Mouse (Mus musculus): ENCODE measurements around the gene Map3k13. TPM values are rescaled to one million over a fixed set of nuclear protein-coding genes. Genes with fewer than 3 reads are reported as not detected.
A peak's percentile ranks its signal among the peaks of the same experiment; 100 is the strongest.
"Not testable (repeated sequence)": the region's sequence is repeated elsewhere in the genome, so short reads cannot be mapped to it uniquely, and the experiment has no call there.

Map3k13 gene
- polyA plus RNA-seq, 1 experiment from 2014 or later, result 0.65 TPM

DNA sequence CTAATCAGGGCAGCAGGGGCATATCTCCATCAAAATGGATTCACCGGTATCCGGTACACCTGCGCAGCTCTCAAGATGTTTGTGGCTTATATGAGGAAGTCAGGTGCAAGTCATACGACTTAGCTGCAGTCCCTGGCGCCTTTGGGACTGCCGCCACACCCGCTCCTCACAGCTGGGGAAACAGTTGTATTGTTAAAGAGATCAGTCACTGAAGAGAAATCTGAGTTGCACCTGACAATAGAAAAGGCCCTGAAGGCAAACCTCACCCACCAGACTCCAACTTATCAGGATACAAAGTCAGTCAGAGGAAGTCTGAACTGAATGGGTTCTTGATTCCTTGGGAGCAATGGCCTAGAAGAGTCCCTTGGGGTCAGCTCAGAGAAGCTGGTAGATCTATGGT, 13.6 kb downstream of the Map3k13 start:
- H3K9ac ChIP-seq; H3K4me3 ChIP-seq (replicated peaks); ATAC-seq (ENCODE audit: insufficient number of reproducible peaks, low FRiP score, low TSS enrichment, low read depth); H3K4me1 ChIP-seq; H3K36me3 ChIP-seq; H3K27ac ChIP-seq (replicated peaks); H3K27me3 ChIP-seq; H3K9me3 ChIP-seq (replicated peaks); H3K4me2 ChIP-seq (replicated peaks): not testable (repeated sequence)
- WGBS, result 78% methylated on average over 7 of the region's 7 CpGs

DNA sequence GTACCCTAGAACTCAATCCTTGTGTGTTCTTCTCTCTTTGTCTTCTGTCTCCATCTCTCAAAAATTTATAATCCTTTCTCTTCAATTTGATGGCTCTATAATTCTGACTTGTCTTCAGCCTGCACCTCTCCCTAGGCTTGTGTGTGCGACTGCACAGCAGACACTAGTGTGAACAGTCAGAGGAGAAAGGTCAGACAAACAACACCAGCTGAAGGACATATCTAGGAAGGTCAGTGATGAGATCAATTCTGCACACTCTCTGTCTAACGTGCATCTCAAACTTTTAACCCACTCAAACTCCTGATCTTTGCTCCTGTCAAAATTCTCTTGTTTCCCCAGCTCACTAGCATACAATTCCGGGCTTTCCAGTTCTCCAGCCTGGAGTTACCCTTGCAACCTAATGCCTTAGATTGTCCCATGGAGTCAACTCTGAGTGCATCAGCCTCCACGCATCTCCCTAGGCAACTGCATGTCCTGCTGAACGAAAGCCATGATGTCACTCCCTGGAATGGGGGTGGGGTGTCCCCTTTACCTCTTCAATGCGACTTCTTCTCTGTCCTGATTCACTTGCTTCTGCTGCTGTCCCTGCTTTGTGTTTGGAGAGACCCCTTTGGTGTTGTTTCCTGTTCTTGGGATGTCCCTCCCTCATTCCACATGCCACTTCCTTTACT, 19.2 kb downstream of the Map3k13 start:
- Histone ChIP-seq H3K4me1 (no peaks in the 10 kb centered on the region), H3K27ac (replicated peaks) (no peak overlapping the region), H3K9me3 (replicated peaks) (no peaks in the 10 kb centered on the region), H3K4me3 (replicated peaks) (no peak overlapping the region), H3K36me3 (0 out of 2 replicates have a peak, but pooled peaks cover 4% of the 10 kb centered on the region), H3K9ac (no peak overlapping the region), H3K4me2 (replicated peaks) (no peak overlapping the region), H3K27me3 (no peaks in the 10 kb centered on the region)
- 59% methylated on average over 6 of the region's 6 CpGs for WGBS
- no peak for ATAC-seq (ENCODE audit: insufficient number of reproducible peaks, low FRiP score, low TSS enrichment, low read depth)

DNA sequence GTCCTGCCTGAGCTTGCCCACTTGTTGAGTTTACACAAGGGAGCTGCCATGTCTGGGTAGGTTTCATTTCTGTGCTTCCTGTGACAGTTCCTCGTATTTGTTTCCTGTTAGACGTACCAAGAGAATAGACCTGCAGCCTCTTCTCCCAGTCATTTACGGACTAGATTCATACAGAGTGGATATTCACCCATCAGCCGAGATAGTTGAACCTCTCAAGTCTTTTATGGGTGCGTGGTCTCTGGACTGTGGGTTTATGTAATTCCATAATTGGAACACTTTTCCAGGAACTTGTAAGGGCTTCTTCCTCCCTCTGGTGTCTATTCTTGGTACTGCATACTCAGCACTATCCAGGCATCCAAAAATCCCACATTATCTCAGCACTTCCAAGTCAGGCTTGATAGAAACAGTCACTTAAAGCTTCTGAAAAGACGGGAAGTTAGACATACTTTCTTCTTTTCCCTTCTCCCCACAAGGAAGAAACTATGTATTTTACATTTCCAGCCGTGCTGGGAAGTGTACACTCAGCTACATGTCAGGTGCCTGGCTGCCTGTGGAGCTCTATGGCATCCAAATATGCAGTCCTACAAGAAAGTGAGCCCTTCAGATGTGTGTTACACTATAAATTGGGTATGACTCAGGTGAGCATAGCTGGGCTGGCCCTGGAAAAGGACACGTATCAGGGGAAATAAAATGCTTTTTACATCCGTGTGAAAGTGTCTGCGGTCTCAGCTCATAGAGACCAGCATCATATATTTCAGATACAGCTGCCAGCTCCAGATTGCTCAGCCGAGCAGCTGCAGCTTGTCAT, 20.9 kb downstream of the Map3k13 start:
- ATAC-seq (ENCODE audit: insufficient number of reproducible peaks, low FRiP score, low TSS enrichment, low read depth), result no peak

DNA sequence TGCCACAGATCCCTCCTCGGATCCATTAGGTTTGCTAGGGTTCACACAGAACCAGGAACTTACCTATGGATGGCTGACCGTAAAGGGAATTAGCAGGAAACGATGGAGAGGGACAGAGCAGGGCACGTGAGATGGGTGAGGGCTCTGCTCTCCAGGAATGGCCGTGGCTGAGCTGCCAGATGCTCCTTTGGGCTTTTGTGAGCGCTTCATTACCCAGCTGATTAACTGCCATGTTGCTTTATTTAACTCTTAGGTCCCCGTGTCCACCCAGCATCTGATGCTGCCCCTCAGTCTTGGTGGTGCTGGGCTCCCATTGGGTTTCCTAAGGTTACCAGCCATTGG, 21.5 kb downstream of the Map3k13 start:
- ATAC-seq (ENCODE audit: insufficient number of reproducible peaks, low FRiP score, low TSS enrichment, low read depth), result no peak
- no peaks in the 10 kb centered on the region for H3K9me3 ChIP-seq (replicated peaks)
- 59% methylated on average over 7 of the region's 7 CpGs for WGBS

More for the DNA sequence above, 20.9 kb downstream of the Map3k13 start:
- Histone ChIP-seq H3K4me1 (no peaks in the 10 kb centered on the region), H3K4me2 (replicated peaks) (peak overlapping the region; percentile 11; the same call in 1 of the 2 replicates), H3K9ac (no peak overlapping the region), H3K9me3 (replicated peaks) (no peaks in the 10 kb centered on the region), H3K36me3 (no peaks in the 10 kb centered on the region), H3K27ac (replicated peaks) (no peak overlapping the region), H3K27me3 (no peaks in the 10 kb centered on the region), H3K4me3 (replicated peaks) (0 out of 2 replicates have a peak overlapping the region, but pooled peaks have one; percentile 6)
- WGBS, result 60% methylated on average over 11 of the region's 11 CpGs

DNA sequence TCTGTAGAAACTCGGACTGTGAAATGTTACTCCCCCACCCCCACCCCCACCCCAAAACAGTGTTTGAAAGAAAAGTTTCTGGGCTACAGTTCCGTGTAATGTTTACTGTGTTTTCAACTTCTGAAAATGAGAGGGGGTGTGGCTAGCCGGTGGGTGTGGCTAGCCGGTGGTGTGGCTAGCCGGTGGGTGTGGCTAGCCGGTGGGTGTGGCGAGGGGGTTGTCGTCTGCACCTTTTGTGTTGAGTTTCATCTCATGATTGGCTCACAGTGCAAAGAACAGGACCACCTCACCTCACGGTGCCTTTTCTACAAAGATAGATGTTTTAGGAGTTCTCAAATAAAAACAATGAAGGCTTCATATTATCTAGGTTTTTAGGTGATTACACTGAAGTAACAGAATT, 24.0 kb downstream of the Map3k13 start:
- WGBS, result 34% methylated on average over 9 of the region's 9 CpGs
- Histone ChIP-seq H3K9ac (no peak overlapping the region), H3K9me3 (replicated peaks) (no peaks in the 10 kb centered on the region), H3K4me1 (no peaks in the 10 kb centered on the region), H3K4me2 (replicated peaks) (no peak overlapping the region), H3K36me3 (no peaks in the 10 kb centered on the region), H3K4me3 (replicated peaks) (no peak overlapping the region), H3K27ac (replicated peaks) (no peak overlapping the region), H3K27me3 (no peaks in the 10 kb centered on the region)
- ATAC-seq (ENCODE audit: insufficient number of reproducible peaks, low FRiP score, low TSS enrichment, low read depth), result no peak

More for the DNA sequence above, 21.5 kb downstream of the Map3k13 start:
- H3K4me3 ChIP-seq (replicated peaks), result no peak overlapping the region
- H3K27ac ChIP-seq (replicated peaks), result no peak overlapping the region
- no peak overlapping the region for H3K9ac ChIP-seq
- no peak overlapping the region for H3K4me2 ChIP-seq (replicated peaks)
- H3K27me3 ChIP-seq, result no peaks in the 10 kb centered on the region
- H3K4me1 ChIP-seq, result no peaks in the 10 kb centered on the region
- no peaks in the 10 kb centered on the region for H3K36me3 ChIP-seq

DNA sequence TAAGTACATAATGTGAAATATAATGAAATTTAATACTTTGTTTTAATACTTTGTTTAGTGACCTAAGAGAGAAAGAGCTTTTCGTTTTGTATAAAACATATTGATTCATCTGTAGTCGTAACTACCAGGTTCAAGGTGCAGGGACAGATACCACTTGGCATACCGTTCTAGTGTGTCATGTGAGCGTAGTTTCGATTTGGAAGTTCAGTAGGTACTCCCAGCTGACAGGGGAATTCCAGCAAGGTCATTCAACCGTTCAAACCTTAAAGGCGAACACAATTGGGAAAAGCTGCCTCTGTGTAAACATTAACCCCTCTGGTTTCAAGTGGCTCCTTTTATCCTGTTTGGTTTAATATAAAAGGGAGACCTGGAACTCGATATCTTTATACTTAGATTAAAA, 24.5 kb downstream of the Map3k13 start:
- no peak for ATAC-seq (ENCODE audit: insufficient number of reproducible peaks, low FRiP score, low TSS enrichment, low read depth)
- H3K4me3 ChIP-seq (replicated peaks), result no peak overlapping the region

DNA sequence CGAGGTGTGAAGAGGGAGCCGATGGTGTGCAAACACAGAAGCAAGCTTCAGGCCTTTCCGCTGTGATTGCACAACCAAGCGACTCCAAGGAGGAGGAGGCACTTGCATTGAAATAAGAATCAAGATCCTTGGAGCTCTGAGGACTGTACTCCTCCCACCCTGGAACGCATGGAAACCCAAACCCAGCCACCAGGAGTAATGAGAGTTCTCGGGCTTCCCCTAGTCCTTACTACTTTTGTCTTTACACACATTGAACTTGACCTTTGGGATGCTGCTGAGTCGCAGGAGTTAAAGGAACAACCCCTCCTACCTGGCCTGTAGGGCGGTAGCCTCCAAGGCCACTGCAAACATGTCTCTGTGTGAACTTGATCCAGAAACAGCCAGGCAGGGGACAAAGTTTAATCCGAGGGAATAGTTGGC, 31.5 kb downstream of the Map3k13 start:
- no peak for ATAC-seq (ENCODE audit: insufficient number of reproducible peaks, low FRiP score, low TSS enrichment, low read depth)
- H3K4me3 ChIP-seq (replicated peaks), result no peak overlapping the region
- no peak overlapping the region for H3K27ac ChIP-seq (replicated peaks)
- H3K9me3 ChIP-seq (replicated peaks), result no peaks in the 10 kb centered on the region
- H3K27me3 ChIP-seq, result no peaks in the 10 kb centered on the region
- 62% methylated on average over 9 of the region's 9 CpGs for WGBS
- no peaks in the 10 kb centered on the region for H3K4me1 ChIP-seq
- H3K9ac ChIP-seq, result no peak overlapping the region
- H3K36me3 ChIP-seq, result no peaks in the 10 kb centered on the region
- H3K4me2 ChIP-seq (replicated peaks), result no peak overlapping the region

More for the DNA sequence above, 24.5 kb downstream of the Map3k13 start:
- Histone ChIP-seq H3K27me3 (no peaks in the 10 kb centered on the region), H3K36me3 (no peaks in the 10 kb centered on the region), H3K9me3 (replicated peaks) (no peaks in the 10 kb centered on the region), H3K27ac (replicated peaks) (no peak overlapping the region), H3K9ac (no peak overlapping the region), H3K4me2 (replicated peaks) (peak overlapping the region; percentile 15; the same call in 1 of the 2 replicates), H3K4me1 (no peaks in the 10 kb centered on the region)
- WGBS, result 30% methylated on average over 8 of the region's 8 CpGs

DNA sequence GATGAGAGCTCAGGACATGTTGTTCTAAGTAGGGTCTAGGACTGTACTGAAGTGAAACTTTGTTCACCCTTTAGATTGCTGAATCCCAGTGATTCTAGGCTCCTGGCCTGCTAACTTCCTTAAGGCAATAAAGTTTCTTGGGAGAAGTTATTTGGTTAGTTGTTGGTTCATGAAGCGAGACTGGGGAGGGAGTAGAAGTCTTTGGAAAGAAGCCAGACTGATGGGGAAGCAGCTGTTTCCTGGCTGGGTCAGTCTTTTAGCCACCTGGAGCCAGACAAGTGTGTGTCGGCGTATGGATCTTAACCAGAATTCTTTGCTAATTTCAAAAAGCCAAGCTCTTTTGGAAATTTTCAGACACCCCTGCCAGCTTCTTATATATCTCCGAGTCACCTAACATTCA, 33.0 kb downstream of the Map3k13 start:
- Histone ChIP-seq H3K4me3 (replicated peaks) (no peak overlapping the region), H3K9me3 (replicated peaks) (no peaks in the 10 kb centered on the region), H3K4me1 (no peaks in the 10 kb centered on the region), H3K27me3 (no peaks in the 10 kb centered on the region), H3K4me2 (replicated peaks) (no peak overlapping the region), H3K9ac (no peak overlapping the region), H3K36me3 (no peaks in the 10 kb centered on the region), H3K27ac (replicated peaks) (no peak overlapping the region)
- WGBS, result 45% methylated on average over 4 of the region's 4 CpGs
- ATAC-seq (ENCODE audit: insufficient number of reproducible peaks, low FRiP score, low TSS enrichment, low read depth), result no peak

DNA sequence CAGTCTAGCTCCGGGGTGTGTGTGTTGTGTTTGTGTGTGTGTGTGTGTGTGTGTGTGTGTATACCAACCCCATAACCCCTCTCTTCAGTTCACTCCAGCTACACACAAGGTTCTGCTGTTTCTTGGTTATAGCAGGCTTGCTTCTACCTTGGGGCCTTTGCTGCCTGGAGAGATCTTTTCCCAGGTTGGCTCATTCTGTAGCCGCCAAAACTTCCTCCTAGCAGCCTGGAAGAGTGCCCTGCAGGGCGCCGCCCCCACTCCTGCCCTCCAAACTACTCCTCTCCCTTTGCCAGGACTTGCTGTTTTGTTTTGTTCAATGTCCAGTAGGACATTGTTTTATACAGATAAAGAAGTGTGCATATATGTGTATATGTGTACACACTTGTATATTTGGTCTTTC, 33.4 kb downstream of the Map3k13 start:
- Histone ChIP-seq H3K36me3 (no peaks in the 10 kb centered on the region), H3K4me3 (replicated peaks) (no peak overlapping the region), H3K27me3 (no peaks in the 10 kb centered on the region), H3K4me1 (no peaks in the 10 kb centered on the region), H3K4me2 (replicated peaks) (no peak overlapping the region), H3K27ac (replicated peaks) (no peak overlapping the region), H3K9me3 (replicated peaks) (no peaks in the 10 kb centered on the region), H3K9ac (no peak overlapping the region)
- 68% methylated on average over 4 of the region's 4 CpGs for WGBS
- no peak for ATAC-seq (ENCODE audit: insufficient number of reproducible peaks, low FRiP score, low TSS enrichment, low read depth)

DNA sequence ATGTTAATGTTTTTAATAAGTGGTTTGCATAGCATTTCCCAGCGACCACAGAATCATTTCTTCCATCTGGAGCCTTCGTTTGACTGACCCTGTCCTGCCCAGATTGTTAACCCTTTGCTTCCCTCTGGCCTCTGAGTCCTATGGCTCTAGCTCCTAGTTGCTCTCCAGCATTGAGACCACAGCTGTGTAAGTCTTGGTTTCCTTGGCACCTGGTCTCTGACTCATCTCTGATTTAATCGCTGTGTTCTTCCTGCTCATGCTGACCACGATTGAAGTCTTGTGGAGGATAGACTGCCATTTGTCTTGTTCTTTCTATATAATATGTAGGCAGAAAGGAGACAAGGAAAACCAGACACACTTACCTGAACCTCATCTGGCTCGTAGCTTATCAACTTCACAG, 35.6 kb downstream of the Map3k13 start:
- no peaks in the 10 kb centered on the region for H3K4me1 ChIP-seq
- WGBS, result 29% methylated on average over 5 of the region's 5 CpGs
- H3K27me3 ChIP-seq, result no peaks in the 10 kb centered on the region
- H3K27ac ChIP-seq (replicated peaks), result no peak overlapping the region
- ATAC-seq (ENCODE audit: insufficient number of reproducible peaks, low FRiP score, low TSS enrichment, low read depth), result no peak
- no peak overlapping the region for H3K4me3 ChIP-seq (replicated peaks)
- H3K9ac ChIP-seq, result no peak overlapping the region
- H3K4me2 ChIP-seq (replicated peaks), result no peak overlapping the region
- no peaks in the 10 kb centered on the region for H3K9me3 ChIP-seq (replicated peaks)
- no peaks in the 10 kb centered on the region for H3K36me3 ChIP-seq

DNA sequence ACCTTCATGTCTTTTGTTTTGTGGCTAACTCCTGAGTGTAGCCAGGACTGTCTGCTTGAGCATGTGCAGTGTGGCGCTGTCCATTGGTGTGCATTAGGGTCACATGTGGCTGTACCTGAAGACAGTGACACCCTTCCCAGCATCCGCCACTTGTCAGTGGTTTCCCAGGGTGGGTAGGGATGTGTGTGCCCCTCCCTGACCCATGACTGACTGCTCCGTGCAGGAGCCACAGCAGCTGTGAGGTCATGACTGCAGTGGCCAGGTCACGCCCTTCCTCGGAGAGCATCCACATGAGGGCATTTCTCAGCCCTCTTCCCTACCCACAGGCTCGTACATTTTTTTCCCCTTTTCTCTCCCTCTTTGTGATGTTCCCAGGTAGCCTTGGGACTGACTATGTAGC, 36.6 kb downstream of the Map3k13 start:
- Histone ChIP-seq H3K9ac (no peak overlapping the region), H3K9me3 (replicated peaks) (no peaks in the 10 kb centered on the region), H3K36me3 (no peaks in the 10 kb centered on the region), H3K4me1 (no peaks in the 10 kb centered on the region), H3K4me3 (replicated peaks) (no peak overlapping the region), H3K27ac (replicated peaks) (no peak overlapping the region), H3K27me3 (no peaks in the 10 kb centered on the region), H3K4me2 (replicated peaks) (no peak overlapping the region)
- no peak for ATAC-seq (ENCODE audit: insufficient number of reproducible peaks, low FRiP score, low TSS enrichment, low read depth)
- WGBS, result 57% methylated on average over 6 of the region's 6 CpGs
